Comparison of ENCODE assay signal across 23 mouse cellular contexts in genomic region chr8:92602973-92603372, GRCm38 (mm10).
A peak's percentile ranks its signal among the peaks of the same experiment; 100 is the strongest.
DNase-seq lines count a peak whose midpoint lies in the region; ATAC-seq lines count a peak whose summit lies in the region.
"Had no signal": no experiment of that assay in that cellular context is flagged by ENCODE, and none has a peak within 500 bp of the region (broad histone marks: within the 10 kb centered on the region; RNA-seq: fewer than 3 reads in every experiment).

No protein-coding gene starts in this region.

- no peaks in the 10 kb centered on the region for H3K36me3 ChIP-seq in heart, embryonic 13.5 days
- no peaks in the 10 kb centered on the region for H3K36me3 ChIP-seq in liver, embryonic 11.5 days (ENCODE audit: control insufficient read depth, insufficient read depth, low read length)
- H3K36me3 ChIP-seq: embryonic facial prominence, embryonic 15.5 days; forebrain, embryonic 10.5 days; hindbrain, embryonic 12.5 days had no signal

- no peak overlapping the region for H3K4me2 ChIP-seq in heart, embryonic 13.5 days
- H3K4me2 ChIP-seq in liver, embryonic 11.5 days: no peak overlapping the region
- H3K4me2 ChIP-seq: embryonic facial prominence, embryonic 15.5 days; hindbrain, embryonic 12.5 days had no signal

- H3K9me3 ChIP-seq in heart, embryonic 13.5 days: no peaks in the 10 kb centered on the region
- no peaks in the 10 kb centered on the region for H3K9me3 ChIP-seq in liver, embryonic 11.5 days (ENCODE audit: control insufficient read depth, low read length)
- H3K9me3 ChIP-seq: embryonic facial prominence, embryonic 15.5 days; forebrain, embryonic 10.5 days; hindbrain, embryonic 12.5 days had no signal

- H3K27ac ChIP-seq in heart, embryonic 13.5 days (replicated peaks): peak overlapping the region; percentile 53
- H3K27ac ChIP-seq in liver, embryonic 11.5 days (ENCODE audit: low read depth, low read length): no peak overlapping the region
- H3K27ac ChIP-seq: embryonic facial prominence, embryonic 15.5 days; forebrain, embryonic 10.5 days; hindbrain, embryonic 12.5 days; hindbrain, postnatal 0 days had no signal

- 17% methylated on average over 7 of the region's 7 CpGs for WGBS in heart, embryonic 13.5 days
- WGBS in liver, embryonic 11.5 days: 32% methylated on average over 7 of the region's 7 CpGs

- ATAC-seq in heart, embryonic 13.5 days (ENCODE audit: extremely low read depth, insufficient number of reproducible peaks, low FRiP score, low TSS enrichment): no peak; the same call in 1 of the 2 replicates
- 0 out of 2 replicates have a peak, but pooled peaks have one; percentile 18 for ATAC-seq in liver, embryonic 11.5 days (replicated peaks; ENCODE audit: low FRiP score)
- ATAC-seq: activated CD4-positive, CD25-positive, alpha-beta regulatory T cell, adult 4 months; forebrain, embryonic 16.5 days; hindbrain, postnatal 0 days; Patski had no signal

- peaks cover 9% of the 10 kb centered on the region for H3K4me1 ChIP-seq in heart, embryonic 13.5 days
- H3K4me1 ChIP-seq in liver, embryonic 11.5 days (replicated peaks; ENCODE audit: control insufficient read depth, insufficient read depth, low read length): no peaks in the 10 kb centered on the region
- H3K4me1 ChIP-seq: embryonic facial prominence, embryonic 15.5 days; forebrain, embryonic 10.5 days; hindbrain, embryonic 12.5 days had no signal

- H3K4me3 ChIP-seq in heart, embryonic 13.5 days: no peak overlapping the region
- H3K4me3 ChIP-seq in liver, embryonic 11.5 days (ENCODE audit: low read depth, low read length): no peak overlapping the region
- H3K4me3 ChIP-seq: embryonic facial prominence, embryonic 15.5 days; erythroblast, embryonic 14.5 days; forebrain, embryonic 10.5 days; hindbrain, embryonic 12.5 days had no signal

- H3K9ac ChIP-seq in heart, embryonic 13.5 days: no peak overlapping the region
- no peak overlapping the region for H3K9ac ChIP-seq in liver, embryonic 11.5 days (ENCODE audit: low read depth, low read length)
- H3K9ac ChIP-seq: embryonic facial prominence, embryonic 15.5 days; hindbrain, embryonic 12.5 days had no signal

- intact Hi-C loops in heart, postnatal 36 days (cut with DNase I): no loop called here

- peak; percentile 50 for DNase-seq in heart, adult 11 months
- no peak for DNase-seq in heart, adult 8-10 months (ENCODE audit: low spot score)
- DNase-seq in heart, postnatal 36 days: no peak
- no peak for DNase-seq in liver, embryonic 11.5 days (ENCODE audit: low spot score)
- DNase-seq in liver: no peak
- DNase-seq: adrenal gland, postnatal 14 days; cerebellum, adult 11-12 months; cerebellum, adult 9-10 months; cerebellum, postnatal 25 days; gastrocnemius, postnatal 10 days; heart, postnatal 14 days; kidney, adult 11 months; kidney, adult 9 months had no signal

- H3K27me3 ChIP-seq in heart, embryonic 13.5 days (replicated peaks): no peaks in the 10 kb centered on the region
- H3K27me3 ChIP-seq in liver, embryonic 11.5 days (replicated peaks; ENCODE audit: control insufficient read depth, insufficient read depth, low read length): no peaks in the 10 kb centered on the region
- H3K27me3 ChIP-seq: CH12.LX; hindbrain, embryonic 12.5 days had no signal
